Mouse (Mus musculus): Measurements from ENCODE around the gene Rap1gds1.

Rap1gds1 gene

DNA sequence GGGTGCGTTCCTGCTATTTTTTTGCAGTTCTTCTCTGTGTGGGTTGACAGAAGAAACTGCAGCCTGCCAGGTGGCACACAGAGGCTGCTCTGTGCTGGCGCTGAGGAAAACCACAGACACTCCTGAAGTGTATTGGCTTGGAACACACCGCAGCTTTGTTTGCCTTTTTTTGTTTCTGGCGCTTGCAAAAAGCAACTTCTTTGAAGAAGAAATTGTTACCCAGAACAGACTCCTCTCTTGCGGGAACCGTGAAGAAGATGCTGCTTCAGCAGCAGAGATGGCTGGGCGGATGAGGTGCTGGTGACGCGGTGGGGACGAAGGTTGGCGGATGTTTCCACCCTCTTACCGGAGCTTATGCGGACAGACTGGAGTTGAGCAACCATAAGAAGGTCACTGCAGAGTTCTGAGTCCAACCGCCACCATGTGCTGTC lies 198.1 kb downstream of the Rap1gds1 start:
- DNase-seq: no peak

DNA sequence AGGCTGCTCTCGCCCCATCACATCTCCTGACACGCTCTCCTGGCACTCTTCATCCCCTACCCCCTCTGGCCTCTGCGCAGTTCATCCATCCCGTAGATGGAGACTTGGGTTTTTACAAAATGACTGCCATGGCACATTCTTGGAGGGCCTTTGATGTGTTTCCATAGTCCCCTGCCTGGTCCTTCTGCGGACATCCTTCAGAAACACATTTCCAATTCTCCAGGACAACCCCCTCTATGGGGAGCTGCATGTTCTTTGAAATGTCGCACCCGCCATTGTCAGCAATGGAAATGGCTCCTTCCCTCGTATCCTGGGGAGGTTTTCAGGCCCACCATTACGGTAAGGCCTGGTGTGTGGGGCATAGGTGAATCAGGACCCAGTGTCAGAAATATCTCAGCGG lies 198.6 kb downstream of the Rap1gds1 start:
- no peak for DNase-seq

DNA sequence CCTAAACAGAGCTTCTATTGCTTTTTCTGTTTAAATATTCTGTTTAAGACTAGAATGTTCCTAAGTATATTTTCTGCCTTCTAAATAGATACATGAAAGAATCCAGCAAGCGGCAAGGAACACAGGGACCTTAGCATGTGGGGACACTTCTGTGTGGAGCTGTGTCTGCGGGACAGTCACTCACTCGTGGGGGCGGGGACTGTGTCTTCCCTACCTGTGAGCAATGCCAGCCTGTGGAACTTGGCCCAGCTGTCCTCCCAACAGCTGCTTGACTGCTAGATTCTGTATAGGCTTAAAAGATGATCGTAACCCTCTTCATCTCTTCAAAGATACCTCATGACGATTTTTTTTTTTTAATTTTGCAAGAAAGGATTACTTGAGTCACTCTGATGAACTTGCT lies 199.1 kb downstream of the Rap1gds1 start:
- DNase-seq: no peak

Measured in kidney, adult 9 months (tissue).